Mouse (Mus musculus): ENCODE results near the gene Arid2. TPM values are rescaled to one million over a fixed set of nuclear protein-coding genes. Genes with fewer than 3 reads are reported as not detected.

Gene Arid2
- polyA plus RNA-seq, 1 experiment from 2014 or later: 21.5 TPM

- Histone ChIP-seq H3K27ac (ENCODE audit: poor library complexity, severe bottlenecking) (0 out of 2 replicates have a peak overlapping the region, but pooled peaks have one; percentile 3), H3K36me3 (peaks cover 52% of the 10 kb centered on the region), H3K4me3 (no peak overlapping the region), H3K9ac (no peak overlapping the region), H3K9me3 (replicated peaks) (no peaks in the 10 kb centered on the region), H3K4me2 (no peak overlapping the region), H3K27me3 (replicated peaks) (no peaks in the 10 kb centered on the region), H3K4me1 (replicated peaks) (peaks cover 5% of the 10 kb centered on the region; the same call in 1 of the 2 replicates)
- WGBS: 79% methylated on average over 5 of the region's 5 CpGs
- no peak for ATAC-seq (ENCODE audit: insufficient number of reproducible peaks, low FRiP score)
These were observed 89.9 kb downstream of the Arid2 start for GRCm38 (mm10) chr15:96377263-96377662.

GRCm38 (mm10) chr15:96377701-96378100 is 90.4 kb downstream of the Arid2 start:
- H3K4me2 ChIP-seq: no peak overlapping the region
- peaks cover 5% of the 10 kb centered on the region; the same call in 1 of the 2 replicates for H3K4me1 ChIP-seq (replicated peaks)
- no peak for ATAC-seq (ENCODE audit: insufficient number of reproducible peaks, low FRiP score)
- H3K27me3 ChIP-seq (replicated peaks): no peaks in the 10 kb centered on the region
- peaks cover 52% of the 10 kb centered on the region for H3K36me3 ChIP-seq
- H3K27ac ChIP-seq (ENCODE audit: poor library complexity, severe bottlenecking): no peak overlapping the region
- no peak overlapping the region for H3K4me3 ChIP-seq
- H3K9ac ChIP-seq: no peak overlapping the region
- 91% methylated on average over 7 of the region's 7 CpGs for WGBS
- H3K9me3 ChIP-seq (replicated peaks): no peaks in the 10 kb centered on the region

DNA sequence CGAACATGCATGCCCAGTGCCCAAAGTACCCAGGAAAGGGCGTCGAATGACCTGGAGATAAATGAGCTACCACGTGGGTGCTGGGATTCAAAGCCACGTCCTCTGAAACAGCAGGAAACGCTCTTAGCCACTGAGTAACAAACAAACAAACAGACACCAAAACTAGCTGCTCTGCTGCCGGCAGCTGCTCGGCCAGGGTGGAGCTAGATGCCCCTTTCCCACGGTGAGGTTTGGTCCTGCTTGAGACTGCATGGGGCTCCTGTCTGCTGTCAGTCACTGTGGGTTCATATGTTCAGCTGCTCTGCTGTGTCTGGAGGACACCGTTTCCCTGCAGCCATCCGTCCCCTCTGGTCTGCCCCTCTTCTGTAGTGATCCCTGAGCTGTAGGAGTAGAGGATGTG is 94.9 kb downstream of the Arid2 start:
- no peaks in the 10 kb centered on the region for H3K27me3 ChIP-seq (replicated peaks)
- H3K4me3 ChIP-seq: no peak overlapping the region
- H3K4me1 ChIP-seq (replicated peaks): 0 out of 2 replicates have a peak, but pooled peaks cover 7% of the 10 kb centered on the region
- 81% methylated on average over 11 of the region's 11 CpGs for WGBS
- no peak overlapping the region for H3K4me2 ChIP-seq
- no peak overlapping the region for H3K27ac ChIP-seq (ENCODE audit: poor library complexity, severe bottlenecking)
- no peaks in the 10 kb centered on the region for H3K9me3 ChIP-seq (replicated peaks)
- H3K36me3 ChIP-seq: peaks cover 61% of the 10 kb centered on the region
- ATAC-seq (ENCODE audit: insufficient number of reproducible peaks, low FRiP score): no peak
- H3K9ac ChIP-seq: no peak overlapping the region

DNA sequence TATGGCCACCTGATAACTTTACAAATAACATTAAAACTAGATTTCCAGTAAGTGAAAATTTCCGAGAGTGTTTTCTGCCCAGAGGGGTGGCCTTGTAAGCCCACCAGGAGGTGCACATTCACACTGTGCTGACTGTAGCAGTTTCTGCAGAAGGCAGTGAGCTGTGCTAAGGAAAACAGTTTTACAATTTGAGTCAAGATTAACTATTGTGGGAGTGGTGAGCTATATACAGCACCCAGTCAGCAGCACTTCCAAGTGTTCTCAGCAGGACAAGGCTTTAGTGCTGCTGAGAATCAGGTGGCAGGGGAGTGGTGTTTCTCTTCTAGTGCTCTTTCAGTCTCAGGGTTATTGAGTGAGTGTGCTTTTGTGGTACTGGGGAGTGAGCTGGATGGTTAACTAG is 101.2 kb downstream of the Arid2 start:
- Histone ChIP-seq H3K36me3 (peaks cover 47% of the 10 kb centered on the region), H3K4me1 (replicated peaks) (peaks cover 18% of the 10 kb centered on the region), H3K4me3 (no peak overlapping the region), H3K9ac (no peak overlapping the region), H3K27me3 (replicated peaks) (no peaks in the 10 kb centered on the region), H3K4me2 (no peak overlapping the region), H3K9me3 (replicated peaks) (no peaks in the 10 kb centered on the region), H3K27ac (ENCODE audit: poor library complexity, severe bottlenecking) (no peak overlapping the region; the same call in 1 of the 2 replicates)
- WGBS: 88% methylated on average over 1 of the region's 1 CpGs
- ATAC-seq (ENCODE audit: insufficient number of reproducible peaks, low FRiP score): no peak

DNA sequence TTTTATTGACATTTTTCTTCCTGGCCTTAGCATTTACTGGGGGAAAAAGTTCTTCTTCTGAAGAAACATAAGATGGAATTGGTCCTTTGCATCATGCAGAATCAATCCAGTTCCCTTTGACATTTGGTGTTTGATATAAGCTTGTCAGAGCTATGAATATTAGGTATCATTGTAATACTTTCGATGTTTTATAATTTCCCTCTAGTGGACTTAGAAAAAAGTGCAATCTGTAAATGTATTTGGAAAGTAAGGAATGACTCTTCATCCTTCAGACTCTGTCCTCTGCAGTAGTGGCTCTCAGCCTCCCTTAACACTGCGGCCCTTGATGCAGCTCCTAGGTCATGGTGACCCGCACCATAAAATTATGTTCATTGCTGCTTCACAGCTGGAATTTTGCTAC is 105.6 kb downstream of the Arid2 start:
- no peak overlapping the region for H3K9ac ChIP-seq
- no peak overlapping the region for H3K27ac ChIP-seq (ENCODE audit: poor library complexity, severe bottlenecking)
- peaks cover 15% of the 10 kb centered on the region for H3K4me1 ChIP-seq (replicated peaks)
- H3K36me3 ChIP-seq: peaks cover 64% of the 10 kb centered on the region
- H3K4me3 ChIP-seq: no peak overlapping the region
- WGBS: 92% methylated on average over 3 of the region's 3 CpGs
- no peak overlapping the region for H3K4me2 ChIP-seq
- no peaks in the 10 kb centered on the region for H3K27me3 ChIP-seq (replicated peaks)
- no peak for ATAC-seq (ENCODE audit: insufficient number of reproducible peaks, low FRiP score)
- no peaks in the 10 kb centered on the region for H3K9me3 ChIP-seq (replicated peaks)

GRCm38 (mm10) chr15:96395071-96395470 is 107.8 kb downstream of the Arid2 start:
- no peak overlapping the region for H3K4me2 ChIP-seq
- H3K4me1 ChIP-seq (replicated peaks): no peaks in the 10 kb centered on the region
- H3K27me3 ChIP-seq (replicated peaks): no peaks in the 10 kb centered on the region
- H3K4me3 ChIP-seq: no peak overlapping the region
- no peak for ATAC-seq (ENCODE audit: insufficient number of reproducible peaks, low FRiP score)
- H3K9ac ChIP-seq: no peak overlapping the region
- H3K36me3 ChIP-seq: peaks cover 75% of the 10 kb centered on the region
- H3K9me3 ChIP-seq (replicated peaks): no peaks in the 10 kb centered on the region
- H3K27ac ChIP-seq (ENCODE audit: poor library complexity, severe bottlenecking): no peak overlapping the region
- 98% methylated on average over 6 of the region's 6 CpGs for WGBS

DNA sequence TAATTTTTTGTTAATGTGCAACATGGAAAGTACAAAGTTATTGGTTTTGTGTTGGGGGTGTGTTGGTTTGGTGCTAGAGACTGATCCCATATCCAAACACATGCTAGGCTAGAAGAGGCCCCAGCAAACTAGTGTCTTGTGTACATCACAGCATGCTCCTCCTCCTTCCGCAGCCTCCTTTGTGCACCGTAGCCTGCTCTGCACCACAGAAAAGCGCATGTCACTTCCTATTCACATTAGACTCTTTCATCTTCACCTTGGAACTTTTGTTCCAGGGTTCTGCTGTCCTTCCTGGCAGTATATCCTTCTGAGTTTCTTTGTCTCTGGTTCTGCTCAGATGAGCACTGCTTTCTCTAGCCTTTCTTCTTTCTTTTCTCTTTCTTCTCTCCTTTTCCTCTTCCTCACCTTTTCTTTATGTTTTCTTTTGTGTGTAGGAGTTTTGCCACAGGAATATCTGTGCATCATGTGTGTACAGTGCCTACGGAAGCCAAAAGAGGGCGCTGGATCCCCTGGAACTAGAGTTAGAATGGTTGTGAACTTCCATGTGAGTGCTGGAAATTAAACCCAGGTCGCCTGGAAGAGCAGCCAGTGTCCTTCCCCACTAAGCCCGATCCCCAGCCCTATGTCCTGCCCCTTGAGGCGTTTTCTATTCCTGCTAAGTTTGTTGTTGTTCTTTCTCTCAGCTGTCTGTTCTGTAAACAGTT is 109.5 kb downstream of the Arid2 start:
- peaks cover 69% of the 10 kb centered on the region for H3K36me3 ChIP-seq
- ATAC-seq (ENCODE audit: insufficient number of reproducible peaks, low FRiP score): no peak
- no peak overlapping the region for H3K4me2 ChIP-seq
- no peaks in the 10 kb centered on the region for H3K27me3 ChIP-seq (replicated peaks)
- H3K4me3 ChIP-seq: no peak overlapping the region
- no peaks in the 10 kb centered on the region for H3K9me3 ChIP-seq (replicated peaks)
- 80% methylated on average over 8 of the region's 8 CpGs for WGBS
- H3K9ac ChIP-seq: no peak overlapping the region
- H3K27ac ChIP-seq (ENCODE audit: poor library complexity, severe bottlenecking): no peak overlapping the region
- H3K4me1 ChIP-seq (replicated peaks): no peaks in the 10 kb centered on the region

DNA sequence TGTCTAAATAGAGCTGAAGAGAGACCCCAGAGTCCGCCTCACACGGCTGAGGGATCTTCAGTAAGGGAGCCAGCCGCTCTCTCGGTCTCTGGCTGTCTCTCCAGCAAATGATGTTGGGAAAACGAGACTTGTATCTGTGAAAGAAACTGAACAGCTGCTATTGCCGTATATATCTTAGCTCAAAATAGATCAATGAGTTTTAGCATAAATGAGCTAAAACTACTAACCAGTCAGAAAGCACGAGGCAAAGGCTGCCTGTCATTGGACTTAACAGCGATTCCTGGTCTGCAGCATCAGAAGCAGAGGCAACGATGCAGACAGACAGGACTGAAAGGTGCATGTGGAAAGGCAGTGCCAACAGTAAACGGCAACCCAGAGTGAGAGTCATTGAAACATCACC is 111.0 kb downstream of the Arid2 start:
- no peak overlapping the region for H3K4me2 ChIP-seq
- no peak overlapping the region for H3K4me3 ChIP-seq
- no peaks in the 10 kb centered on the region for H3K27me3 ChIP-seq (replicated peaks)
- no peaks in the 10 kb centered on the region for H3K9me3 ChIP-seq (replicated peaks)
- H3K9ac ChIP-seq: no peak overlapping the region
- H3K36me3 ChIP-seq: peaks cover 68% of the 10 kb centered on the region
- 89% methylated on average over 10 of the region's 10 CpGs for WGBS
- H3K4me1 ChIP-seq (replicated peaks): no peaks in the 10 kb centered on the region
- no peak overlapping the region for H3K27ac ChIP-seq (ENCODE audit: poor library complexity, severe bottlenecking)
- no peak for ATAC-seq (ENCODE audit: insufficient number of reproducible peaks, low FRiP score)

DNA sequence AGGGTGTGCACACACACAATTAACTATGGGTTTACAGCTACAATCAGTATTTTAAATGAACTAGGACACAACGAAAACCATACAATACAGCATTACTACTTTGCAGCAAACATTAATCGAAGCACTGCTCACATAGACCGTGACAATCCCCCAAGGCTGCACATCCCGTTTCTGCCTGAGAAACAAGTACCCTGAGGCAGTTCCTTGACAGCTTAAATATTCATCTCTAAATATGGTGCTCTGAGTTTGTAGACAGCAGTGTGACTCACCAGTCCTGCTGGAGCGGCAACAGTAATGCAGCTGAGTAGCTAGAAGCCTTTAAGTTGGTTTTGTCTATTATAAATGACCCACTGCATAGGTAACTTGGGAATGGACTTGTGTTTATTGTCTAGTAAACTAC is 118.2 kb downstream of the Arid2 start:
- Histone ChIP-seq H3K27ac (ENCODE audit: poor library complexity, severe bottlenecking) (no peak overlapping the region), H3K9ac (no peak overlapping the region)
- WGBS: 82% methylated on average over 5 of the region's 5 CpGs

GRCm38 (mm10) chr15:96406253-96406652 is 118.9 kb downstream of the Arid2 start:
- H3K9me3 ChIP-seq (replicated peaks): no peaks in the 10 kb centered on the region
- ATAC-seq (ENCODE audit: insufficient number of reproducible peaks, low FRiP score): no peak
- H3K4me3 ChIP-seq: no peak overlapping the region
- H3K36me3 ChIP-seq: peaks cover 49% of the 10 kb centered on the region
- WGBS: 79% methylated on average over 4 of the region's 4 CpGs
- H3K4me1 ChIP-seq (replicated peaks): 0 out of 2 replicates have a peak, but pooled peaks cover 4% of the 10 kb centered on the region
- H3K9ac ChIP-seq: no peak overlapping the region
- no peak overlapping the region for H3K4me2 ChIP-seq
- H3K27me3 ChIP-seq (replicated peaks): no peaks in the 10 kb centered on the region
- no peak overlapping the region for H3K27ac ChIP-seq (ENCODE audit: poor library complexity, severe bottlenecking)

More for the DNA sequence above, 118.2 kb downstream of the Arid2 start:
- Histone ChIP-seq H3K36me3 (peaks cover 44% of the 10 kb centered on the region), H3K9me3 (replicated peaks) (no peaks in the 10 kb centered on the region), H3K4me1 (replicated peaks) (0 out of 2 replicates have a peak, but pooled peaks cover 4% of the 10 kb centered on the region), H3K4me3 (no peak overlapping the region), H3K4me2 (no peak overlapping the region), H3K27me3 (replicated peaks) (no peaks in the 10 kb centered on the region)
- ATAC-seq (ENCODE audit: insufficient number of reproducible peaks, low FRiP score): no peak

GRCm38 (mm10) chr15:96407151-96407550 is 119.8 kb downstream of the Arid2 start:
- no peak overlapping the region for H3K27ac ChIP-seq (ENCODE audit: poor library complexity, severe bottlenecking)
- H3K4me2 ChIP-seq: no peak overlapping the region
- no peak overlapping the region for H3K4me3 ChIP-seq
- H3K9ac ChIP-seq: no peak overlapping the region
- H3K9me3 ChIP-seq (replicated peaks): no peaks in the 10 kb centered on the region
- ATAC-seq (ENCODE audit: insufficient number of reproducible peaks, low FRiP score): no peak
- 81% methylated on average over 2 of the region's 2 CpGs for WGBS
- H3K4me1 ChIP-seq (replicated peaks): 0 out of 2 replicates have a peak, but pooled peaks cover 4% of the 10 kb centered on the region
- H3K27me3 ChIP-seq (replicated peaks): no peaks in the 10 kb centered on the region
- H3K36me3 ChIP-seq: peaks cover 49% of the 10 kb centered on the region

GRCm38 (mm10) chr15:96408717-96409121 is 121.4 kb downstream of the Arid2 start:
- 80% methylated on average over 6 of the region's 6 CpGs for WGBS
- no peaks in the 10 kb centered on the region for H3K27me3 ChIP-seq (replicated peaks)
- peaks cover 53% of the 10 kb centered on the region for H3K36me3 ChIP-seq
- no peak overlapping the region for H3K4me2 ChIP-seq
- no peak overlapping the region for H3K9ac ChIP-seq
- H3K9me3 ChIP-seq (replicated peaks): no peaks in the 10 kb centered on the region
- H3K27ac ChIP-seq (ENCODE audit: poor library complexity, severe bottlenecking): no peak overlapping the region
- H3K4me3 ChIP-seq: no peak overlapping the region
- 0 out of 2 replicates have a peak, but pooled peaks cover 4% of the 10 kb centered on the region for H3K4me1 ChIP-seq (replicated peaks)
- ATAC-seq (ENCODE audit: insufficient number of reproducible peaks, low FRiP score): no peak
